Mouse (Mus musculus) neural tube, embryonic 14.5 days (tissue): ENCODE results near the gene Babam2. TPM values are rescaled to one million over a fixed set of nuclear protein-coding genes. Genes with fewer than 3 reads are reported as not detected.

Experiments used
- ATAC-seq: fragments of 200-750 bp; cut with Nextera tagmentation; 2 replicates; pipeline ENCODE4 v1.8.0; 2017; ENCODE audit warnings: low read depth, mild to moderate bottlenecking, moderate TSS enrichment, moderate library complexity
- H3K27ac ChIP-seq: fragments of 300-500 bp; sonication (generic); 2 replicates; pipeline ENCODE4 v1.5.1; 2014; ENCODE audit warnings: low read depth, mild to moderate bottlenecking, control low read depth, low read length, moderate library complexity, mixed read lengths
- H3K27me3 ChIP-seq: fragments of 300-500 bp; sonication (generic); 2 replicates; pipeline ENCODE4 v1.6.1; 2014; ENCODE audit warnings: low read length; ENCODE audit not compliant: control insufficient read depth, insufficient read depth
- H3K36me3 ChIP-seq: fragments of 300-500 bp; sonication (generic); 2 replicates; pipeline ENCODE4 v1.6.1; 2014; ENCODE audit warnings: low read length, mixed read lengths; ENCODE audit not compliant: control insufficient read depth, insufficient read depth
- H3K4me1 ChIP-seq: fragments of 300-500 bp; sonication (generic); 2 replicates; pipeline ENCODE4 v1.6.1; 2014; ENCODE audit warnings: low read length; ENCODE audit not compliant: control insufficient read depth, insufficient read depth
- H3K4me2 ChIP-seq: fragments of 300-500 bp; sonication (generic); 2 replicates; pipeline ENCODE4 v1.6.1; 2014; ENCODE audit warnings: mild to moderate bottlenecking, low read depth, low read length, control low read depth
- H3K4me3 ChIP-seq: fragments of 300-500 bp; sonication (generic); 2 replicates; pipeline ENCODE4 v1.5.1; 2014; ENCODE audit warnings: low read depth, low read length, control low read depth, mixed read lengths
- H3K9ac ChIP-seq: fragments of 300-500 bp; sonication (generic); replicated peaks from 2 replicates; pipeline ENCODE4 v1.6.1; 2014; ENCODE audit warnings: low read depth, mild to moderate bottlenecking, control low read depth, low read length, mixed read lengths
- H3K9me3 ChIP-seq: fragments of 300-500 bp; sonication (generic); 2 replicates; pipeline ENCODE4 v1.6.1; 2016; ENCODE audit warnings: low read length; ENCODE audit not compliant: control insufficient read depth
- WGBS: fragments of 180-500 bp; shearing (Covaris S2); extraction: QIAGEN DNeasy Blood & Tissue Kit; methylation state at CpG from one replicate; pipeline ENCODE4 v1.1.7; 2014; 5-methylcytosine and 5-hydroxymethylcytosine counted together
- polyA plus RNA-seq: library from polyadenylated mRNA; unstranded; fragments of >200 nt; fragmentation: Nextera tagmentation; extraction: Ambion mirVana; gene quantifications from 2 replicates; pipeline ENCODE4 v1.2.1, GENCODE M21; 2014

Babam2 gene
- polyA plus RNA-seq, 1 experiment from 2014 or later: 43.5 TPM

- no peaks in the 10 kb centered on the region for H3K27me3 ChIP-seq
- H3K4me1 ChIP-seq: no peaks in the 10 kb centered on the region
- H3K9me3 ChIP-seq: no peaks in the 10 kb centered on the region
- 82% methylated on average over 2 of the region's 2 CpGs for WGBS
- H3K9ac ChIP-seq: no peak overlapping the region
- H3K4me3 ChIP-seq: no peak overlapping the region
- H3K36me3 ChIP-seq: no peaks in the 10 kb centered on the region
- H3K27ac ChIP-seq: no peak overlapping the region
- H3K4me2 ChIP-seq: no peak overlapping the region
- no peak for ATAC-seq
Measured at GRCm38 (mm10) chr5:31998806-31999205, 301.3 kb downstream of the Babam2 start.

DNA sequence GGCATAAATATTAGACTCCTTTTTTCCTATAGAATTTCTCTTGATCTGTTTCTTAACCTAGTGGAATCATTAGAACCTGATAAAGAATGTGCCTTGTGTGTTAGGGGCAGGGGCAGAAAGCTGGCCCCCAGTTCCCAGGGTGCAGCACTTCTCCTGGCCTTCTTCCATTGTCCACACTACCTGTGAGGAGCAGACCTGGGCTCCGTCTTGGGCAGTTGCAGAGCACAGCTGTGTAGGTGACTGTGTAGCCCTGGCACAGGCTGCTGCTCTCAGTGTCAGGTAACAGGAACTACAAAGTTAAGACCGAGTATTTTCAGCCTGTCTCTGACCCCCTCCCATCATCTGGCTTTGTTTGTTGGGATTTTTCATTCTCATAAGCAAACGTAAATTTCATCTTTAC lies 302.6 kb downstream of the Babam2 start:
- no peak for ATAC-seq
- Histone ChIP-seq H3K4me1 (no peaks in the 10 kb centered on the region), H3K4me2 (no peak overlapping the region), H3K27ac (no peak overlapping the region), H3K4me3 (no peak overlapping the region), H3K9me3 (no peaks in the 10 kb centered on the region), H3K9ac (no peak overlapping the region), H3K36me3 (no peaks in the 10 kb centered on the region), H3K27me3 (no peaks in the 10 kb centered on the region)
- WGBS: 77% methylated on average over 3 of the region's 3 CpGs

- no peak for ATAC-seq
- Histone ChIP-seq H3K36me3 (no peaks in the 10 kb centered on the region), H3K27me3 (no peaks in the 10 kb centered on the region), H3K9me3 (no peaks in the 10 kb centered on the region), H3K4me3 (no peak overlapping the region), H3K4me2 (no peak overlapping the region), H3K9ac (no peak overlapping the region), H3K4me1 (no peaks in the 10 kb centered on the region), H3K27ac (no peak overlapping the region)
- 86% methylated on average over 9 of the region's 9 CpGs for WGBS
Measured at GRCm38 (mm10) chr5:32001266-32001665, 303.8 kb downstream of the Babam2 start.

DNA sequence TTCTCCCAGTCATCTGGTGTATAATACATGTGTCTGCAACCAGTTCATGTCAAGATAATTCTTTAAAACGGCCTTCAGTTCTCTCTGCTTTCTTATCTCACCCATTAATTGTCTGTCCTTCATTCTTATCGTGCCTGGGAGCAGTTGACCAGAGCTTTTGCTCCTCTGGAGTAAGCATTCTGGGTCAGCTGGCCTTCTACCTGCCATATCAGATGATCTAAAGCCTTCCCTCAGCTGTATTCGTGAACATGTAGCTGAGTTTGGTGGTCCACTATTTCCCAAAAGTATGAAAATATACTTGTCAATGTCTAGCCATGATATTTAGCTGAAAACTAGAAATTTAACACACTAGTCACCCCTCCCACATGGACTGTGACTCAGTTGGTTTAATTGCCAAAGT lies 304.3 kb downstream of the Babam2 start:
- Histone ChIP-seq H3K4me2 (no peak overlapping the region), H3K27ac (no peak overlapping the region), H3K9me3 (no peaks in the 10 kb centered on the region), H3K36me3 (no peaks in the 10 kb centered on the region), H3K4me3 (no peak overlapping the region), H3K9ac (no peak overlapping the region), H3K27me3 (no peaks in the 10 kb centered on the region), H3K4me1 (no peaks in the 10 kb centered on the region)
- ATAC-seq: no peak
- 79% methylated on average over 3 of the region's 3 CpGs for WGBS

GRCm38 (mm10) chr5:32008401-32008800 lies 310.9 kb downstream of the Babam2 start:
- no peak overlapping the region for H3K4me3 ChIP-seq
- H3K27me3 ChIP-seq: no peaks in the 10 kb centered on the region
- no peak overlapping the region for H3K4me2 ChIP-seq
- no peak overlapping the region for H3K9ac ChIP-seq
- H3K9me3 ChIP-seq: no peaks in the 10 kb centered on the region
- H3K27ac ChIP-seq: no peak overlapping the region
- 85% methylated on average over 3 of the region's 3 CpGs for WGBS
- no peaks in the 10 kb centered on the region for H3K36me3 ChIP-seq
- no peaks in the 10 kb centered on the region for H3K4me1 ChIP-seq
- no peak for ATAC-seq

GRCm38 (mm10) chr5:32010056-32010455 lies 312.6 kb downstream of the Babam2 start:
- Histone ChIP-seq H3K4me2 (no peak overlapping the region), H3K4me1 (no peaks in the 10 kb centered on the region), H3K27ac (no peak overlapping the region), H3K9me3 (no peaks in the 10 kb centered on the region), H3K27me3 (no peaks in the 10 kb centered on the region), H3K9ac (no peak overlapping the region), H3K36me3 (no peaks in the 10 kb centered on the region), H3K4me3 (no peak overlapping the region)
- ATAC-seq: no peak
- WGBS: 94% methylated on average over 4 of the region's 4 CpGs

GRCm38 (mm10) chr5:32013053-32013452 lies 315.6 kb downstream of the Babam2 start:
- no peaks in the 10 kb centered on the region for H3K9me3 ChIP-seq
- ATAC-seq: no peak
- no peak overlapping the region for H3K4me2 ChIP-seq
- no peaks in the 10 kb centered on the region for H3K27me3 ChIP-seq
- no peak overlapping the region for H3K9ac ChIP-seq
- WGBS: 90% methylated on average over 2 of the region's 2 CpGs
- no peaks in the 10 kb centered on the region for H3K4me1 ChIP-seq
- H3K36me3 ChIP-seq: no peaks in the 10 kb centered on the region
- H3K27ac ChIP-seq: no peak overlapping the region
- H3K4me3 ChIP-seq: no peak overlapping the region

GRCm38 (mm10) chr5:32014786-32015185 lies 317.3 kb downstream of the Babam2 start:
- H3K4me3 ChIP-seq: no peak overlapping the region
- no peak overlapping the region for H3K4me2 ChIP-seq
- H3K9me3 ChIP-seq: no peaks in the 10 kb centered on the region
- no peaks in the 10 kb centered on the region for H3K27me3 ChIP-seq
- H3K4me1 ChIP-seq: no peaks in the 10 kb centered on the region
- ATAC-seq: no peak
- H3K36me3 ChIP-seq: no peaks in the 10 kb centered on the region
- no peak overlapping the region for H3K9ac ChIP-seq
- WGBS: 95% methylated on average over 7 of the region's 7 CpGs
- no peak overlapping the region for H3K27ac ChIP-seq

DNA sequence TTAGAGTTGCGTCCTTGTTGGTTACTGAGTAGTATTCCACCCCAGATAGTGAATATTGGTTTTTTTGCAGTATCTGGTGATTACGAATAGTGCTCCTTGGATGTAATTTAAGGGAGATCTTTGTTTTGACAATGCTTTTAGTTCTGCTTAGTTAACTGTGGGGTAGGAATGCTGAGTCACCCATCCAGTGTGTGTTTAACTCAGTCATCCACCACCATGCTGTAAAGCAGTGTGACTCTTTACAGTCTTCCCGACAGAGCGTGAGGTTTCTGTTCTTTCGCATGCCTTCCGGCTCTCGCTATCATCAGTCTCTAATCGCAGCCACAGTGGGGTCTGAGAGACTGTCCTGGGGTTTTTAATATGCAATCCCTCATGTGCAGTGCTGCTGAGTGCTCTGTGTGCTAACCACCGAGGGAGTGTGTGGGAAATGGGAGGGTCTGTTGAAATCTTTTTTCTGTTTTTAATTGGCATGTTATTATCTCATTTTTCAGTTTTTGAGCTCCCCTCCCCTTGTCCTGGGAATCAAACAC lies 318.5 kb downstream of the Babam2 start:
- Histone ChIP-seq H3K9ac (no peak overlapping the region), H3K27me3 (no peaks in the 10 kb centered on the region), H3K4me3 (no peak overlapping the region), H3K27ac (no peak overlapping the region), H3K36me3 (no peaks in the 10 kb centered on the region), H3K4me1 (no peaks in the 10 kb centered on the region), H3K4me2 (no peak overlapping the region), H3K9me3 (no peaks in the 10 kb centered on the region)
- no peak for ATAC-seq
- WGBS: 76% methylated on average over 9 of the region's 9 CpGs

DNA sequence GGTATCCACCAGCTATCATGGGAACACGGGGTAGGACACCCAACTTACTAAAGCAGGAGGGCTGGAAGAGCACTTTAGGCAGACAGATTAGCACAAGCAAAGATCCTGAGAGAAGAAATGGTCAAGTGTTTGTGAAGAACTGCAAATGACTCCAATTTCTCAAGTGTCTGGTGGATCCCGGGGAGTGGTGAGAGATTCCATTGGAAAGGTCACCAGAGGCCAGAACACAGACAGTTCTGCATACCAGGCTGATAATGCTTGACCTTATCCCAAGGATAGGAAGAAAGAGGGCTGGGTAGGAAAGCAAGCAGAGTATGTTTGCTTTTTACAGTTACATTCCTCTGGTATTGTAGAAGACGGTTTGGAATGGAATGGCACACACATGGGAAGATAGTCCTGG lies 320.2 kb downstream of the Babam2 start:
- H3K4me3 ChIP-seq: no peak overlapping the region
- WGBS: 87% methylated on average over 3 of the region's 3 CpGs
- no peaks in the 10 kb centered on the region for H3K4me1 ChIP-seq
- H3K9me3 ChIP-seq: no peaks in the 10 kb centered on the region
- H3K4me2 ChIP-seq: no peak overlapping the region
- H3K9ac ChIP-seq: no peak overlapping the region
- H3K27ac ChIP-seq: no peak overlapping the region
- H3K36me3 ChIP-seq: no peaks in the 10 kb centered on the region
- ATAC-seq: no peak
- H3K27me3 ChIP-seq: no peaks in the 10 kb centered on the region
